Mouse (Mus musculus) left cerebral cortex, adult 8-10 months (tissue): ENCODE data around the gene Sept7. TPM values are rescaled to one million over a fixed set of nuclear protein-coding genes. Genes with fewer than 3 reads are reported as not detected.
A peak's percentile ranks its signal among the peaks of the same experiment; 100 is the strongest.
"Not testable (repeated sequence)": the region's sequence is repeated elsewhere in the genome, so short reads cannot be mapped to it uniquely, and the experiment has no call there.

Experiments
- DNase-seq, 2 experiments: peaks; one replicate each; pipeline ENCODE4 v3.0.0; 2022; ENCODE audit warnings: low spot score in 2 of 2
- total RNA-seq, 4 experiments: library from RNA; stranded (reverse); gene quantifications; 2 replicates each; pipeline ENCODE4 v1.2.4; 2022

Gene Sept7
- total RNA-seq, 4 experiments from 2014 or later: 367 to 384 (median 373) TPM

- no peak for DNase-seq
Measured at GRCm38 (mm10) chr9:25253478-25253824, 1.2 kb downstream of the Sept7 start.

GRCm38 (mm10) chr9:25260411-25260810, 8.2 kb downstream of the Sept7 start:
- no peak for DNase-seq

- DNase-seq: no peak
Measured at GRCm38 (mm10) chr9:25260979-25261378, 8.7 kb downstream of the Sept7 start.

DNA sequence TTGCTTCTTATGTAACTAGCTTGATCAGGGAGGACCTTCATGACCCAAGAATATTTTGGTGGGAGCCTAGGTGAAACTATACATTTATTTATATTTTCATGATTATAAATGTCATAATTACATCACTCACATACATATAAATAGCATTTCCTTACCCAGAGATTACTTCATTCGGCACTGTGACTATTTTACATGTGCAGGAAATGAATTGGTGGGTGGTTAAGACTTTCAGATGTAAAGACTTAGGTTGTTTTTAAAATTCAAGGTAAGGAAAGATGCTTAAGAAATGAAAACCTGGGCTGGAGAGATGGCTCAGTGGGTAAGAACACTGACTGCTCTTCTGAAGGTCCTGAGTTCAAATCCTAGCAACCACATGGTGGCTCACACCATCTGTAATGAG, 9.8 kb downstream of the Sept7 start:
- no peak for DNase-seq

DNA sequence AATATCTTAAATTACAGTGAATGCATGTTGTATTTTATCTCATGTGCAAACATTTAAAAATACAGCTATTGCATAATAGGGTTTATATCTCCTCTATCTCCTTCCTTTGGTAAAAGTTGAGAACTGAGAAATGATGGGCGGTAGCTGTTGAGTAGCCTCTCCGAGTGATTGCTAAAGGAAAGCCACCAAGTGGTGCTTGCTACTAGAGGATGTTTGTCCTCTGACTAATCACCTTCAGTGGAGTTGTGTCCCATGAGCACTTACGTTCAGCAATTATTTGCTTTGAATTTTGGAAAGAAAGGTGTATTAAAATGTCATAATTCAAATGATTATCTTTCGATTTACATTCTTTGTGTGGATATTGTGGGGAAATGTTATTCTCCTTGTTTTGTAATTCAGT, 13.6 kb downstream of the Sept7 start:
- DNase-seq: no peak

DNA sequence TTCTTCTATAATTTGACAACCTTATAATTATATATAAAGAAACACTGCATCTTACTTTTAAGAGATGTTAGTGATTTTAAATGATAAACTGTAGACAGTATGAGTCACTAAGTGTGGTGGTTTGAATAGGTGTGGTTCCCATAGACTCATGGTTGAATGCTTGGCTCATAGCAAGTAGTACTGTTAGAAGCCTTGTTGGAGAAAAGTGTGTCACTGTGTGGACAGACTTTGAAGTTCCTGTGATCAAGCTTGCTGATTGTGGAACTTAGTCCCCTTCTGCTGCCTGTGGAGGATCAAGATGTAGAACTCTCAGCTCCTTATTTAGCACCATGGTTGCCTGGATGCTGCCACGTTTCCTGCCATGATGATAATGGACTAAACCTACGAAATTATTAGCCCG, 14.9 kb downstream of the Sept7 start:
- no peak for DNase-seq

GRCm38 (mm10) chr9:25267574-25267973, 15.3 kb downstream of the Sept7 start:
- DNase-seq: no peak

DNA sequence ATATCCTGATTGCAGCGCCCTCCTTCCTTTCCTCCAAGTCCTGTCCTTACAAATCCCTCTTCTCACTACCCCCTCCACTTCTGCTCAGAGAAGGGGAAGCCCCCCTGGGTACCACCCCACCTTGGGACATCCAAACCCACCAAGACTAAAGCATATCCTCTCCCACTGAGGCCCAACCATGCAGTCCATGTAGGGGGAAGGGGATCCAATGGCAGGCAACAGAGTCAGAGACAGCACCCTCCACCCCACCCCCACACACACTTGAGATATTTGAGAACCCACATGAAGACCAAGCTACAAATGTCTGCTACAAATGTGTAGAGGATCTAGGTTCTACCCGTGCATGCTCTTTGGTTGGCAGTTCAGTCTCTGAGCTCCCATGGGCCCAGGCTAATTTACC, 19.7 kb downstream of the Sept7 start:
- no peak for DNase-seq

DNA sequence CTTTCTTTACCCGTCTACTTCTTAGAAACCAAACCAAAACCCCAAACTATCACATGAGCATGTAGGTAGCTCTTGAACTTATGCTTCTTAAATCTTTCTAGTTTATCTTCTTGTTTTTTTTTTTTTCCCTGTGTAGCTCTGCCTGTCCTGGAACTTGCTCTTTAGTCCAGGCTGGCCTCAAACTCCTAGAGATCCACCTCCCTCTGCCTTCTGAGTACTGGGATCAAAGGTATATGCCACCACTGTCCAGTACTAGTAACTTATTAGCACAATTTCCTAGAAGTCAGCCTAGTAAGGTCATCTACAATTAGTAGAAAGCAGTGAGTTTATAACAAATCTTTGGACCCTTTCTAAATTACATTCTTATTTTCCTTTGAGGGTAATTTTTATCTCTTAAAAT, 37.6 kb downstream of the Sept7 start:
- no peak for DNase-seq

DNA sequence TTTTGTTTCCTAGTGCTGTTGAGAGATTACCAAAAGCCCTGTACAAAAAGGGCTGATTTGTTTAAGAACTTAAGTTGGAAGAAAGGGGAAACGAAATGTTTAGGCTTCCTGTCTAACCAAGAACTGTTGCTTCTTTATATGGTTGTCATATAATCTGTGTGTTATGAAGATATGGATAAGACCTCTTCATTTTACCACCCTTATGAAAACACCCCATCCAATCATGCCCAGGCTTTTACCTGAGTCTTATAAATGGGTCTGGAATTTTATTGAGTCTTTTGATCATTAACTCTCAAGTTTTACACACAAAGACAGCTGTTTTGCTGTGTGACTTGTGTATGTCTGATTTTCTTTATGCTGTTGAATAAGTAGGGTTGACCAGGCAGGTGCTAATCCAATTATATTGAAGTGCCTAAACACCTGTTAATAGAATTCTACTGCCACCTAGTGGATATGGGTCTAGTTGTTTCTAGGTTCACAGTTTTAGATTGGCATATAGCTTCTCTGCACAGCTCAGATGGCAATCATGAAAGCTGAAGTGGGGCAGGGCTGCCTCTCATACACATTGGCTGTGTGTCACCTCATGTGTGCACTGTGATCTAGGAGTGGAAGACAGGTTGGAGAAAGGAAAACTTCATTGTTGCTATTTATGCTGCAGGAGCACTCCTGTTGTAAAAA, 57.4 kb downstream of the Sept7 start:
- no peak for DNase-seq

DNA sequence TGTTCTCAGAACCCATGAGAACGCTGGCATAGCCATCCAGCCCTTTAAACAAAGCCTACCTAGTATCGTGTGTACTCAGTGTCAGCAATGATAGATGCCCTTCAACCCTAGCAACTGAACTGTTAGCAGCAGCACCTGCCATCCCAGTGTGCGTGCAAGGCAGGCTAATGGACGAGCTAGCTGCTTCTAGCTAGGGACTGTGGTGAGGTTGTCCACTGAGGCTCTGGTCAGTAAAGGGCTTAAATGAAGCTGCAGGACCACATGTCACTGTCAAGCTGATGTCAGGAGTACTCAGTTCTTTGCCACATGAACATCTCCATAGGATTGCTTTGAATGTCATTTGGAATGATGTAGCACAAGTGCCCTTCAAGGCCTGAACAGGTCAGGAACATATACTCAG, 62.1 kb downstream of the Sept7 start:
- no peak for DNase-seq

DNA sequence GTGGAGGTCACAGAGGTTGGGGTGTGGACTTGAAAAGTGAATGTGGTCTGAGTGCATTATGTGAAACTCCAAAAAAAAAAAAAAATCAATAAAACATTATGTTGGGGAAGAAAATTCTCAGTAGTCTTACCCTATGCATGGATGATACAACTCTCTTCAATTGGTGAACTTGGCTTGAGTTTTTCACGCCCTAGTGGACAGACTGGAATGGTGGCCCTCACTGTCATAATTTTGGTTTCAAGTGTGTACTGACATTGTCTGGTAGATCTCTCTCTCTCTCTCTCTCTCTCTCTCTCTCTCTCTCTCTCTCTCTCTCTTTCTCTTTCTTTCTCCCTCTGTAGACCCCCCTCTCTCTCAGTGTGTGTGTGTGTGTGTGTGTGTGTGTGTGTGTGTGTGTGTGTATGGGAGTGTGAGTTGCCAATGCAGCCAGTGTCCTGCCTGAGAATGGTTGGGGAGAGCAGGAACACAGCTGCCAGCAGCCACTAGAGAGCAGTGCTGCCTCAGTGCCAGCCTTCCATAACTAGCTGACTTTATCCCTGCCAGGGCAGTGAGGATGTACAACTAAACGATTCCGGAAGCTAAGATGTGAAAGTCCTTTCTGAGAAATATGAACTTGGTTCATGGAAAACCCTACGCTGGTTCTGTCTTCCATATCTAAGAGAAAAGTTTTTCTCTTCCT, 65.7 kb downstream of the Sept7 start:
- peak in 1 of 2 experiments; percentile 34 for DNase-seq

GRCm38 (mm10) chr9:25319676-25320075, 67.4 kb downstream of the Sept7 start:
- not testable (repeated sequence) for DNase-seq

DNA sequence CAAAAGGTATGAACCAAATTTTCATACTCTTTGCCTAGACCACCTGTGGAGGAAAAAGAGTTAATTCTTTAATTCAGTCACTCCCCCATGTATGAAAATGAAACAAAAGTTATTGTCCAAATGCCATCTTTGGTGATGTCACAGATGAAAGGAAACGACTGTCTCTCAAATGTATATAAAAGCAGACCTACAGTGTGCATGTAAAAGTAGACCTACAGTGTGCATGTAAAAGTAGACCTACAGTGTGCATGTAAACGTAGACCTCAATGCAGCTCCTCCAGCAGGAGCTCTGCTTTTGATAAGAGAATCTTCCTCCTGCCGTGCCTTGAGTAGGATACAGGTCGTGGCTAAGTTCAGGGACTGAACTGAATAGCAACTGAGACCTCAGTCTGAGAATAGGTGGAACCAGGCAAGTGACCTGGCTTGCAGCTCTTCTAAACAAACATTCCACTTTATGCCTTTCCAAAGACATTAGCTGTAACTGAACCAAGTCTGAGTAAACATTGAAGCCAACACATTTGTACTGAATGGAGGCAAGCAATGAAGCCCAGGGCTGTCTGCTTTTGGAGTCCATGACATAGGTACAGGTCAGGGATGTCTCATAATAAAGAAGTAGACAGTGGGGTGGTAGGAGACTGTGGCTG, 75.6 kb downstream of the Sept7 start:
- DNase-seq: no peak

DNA sequence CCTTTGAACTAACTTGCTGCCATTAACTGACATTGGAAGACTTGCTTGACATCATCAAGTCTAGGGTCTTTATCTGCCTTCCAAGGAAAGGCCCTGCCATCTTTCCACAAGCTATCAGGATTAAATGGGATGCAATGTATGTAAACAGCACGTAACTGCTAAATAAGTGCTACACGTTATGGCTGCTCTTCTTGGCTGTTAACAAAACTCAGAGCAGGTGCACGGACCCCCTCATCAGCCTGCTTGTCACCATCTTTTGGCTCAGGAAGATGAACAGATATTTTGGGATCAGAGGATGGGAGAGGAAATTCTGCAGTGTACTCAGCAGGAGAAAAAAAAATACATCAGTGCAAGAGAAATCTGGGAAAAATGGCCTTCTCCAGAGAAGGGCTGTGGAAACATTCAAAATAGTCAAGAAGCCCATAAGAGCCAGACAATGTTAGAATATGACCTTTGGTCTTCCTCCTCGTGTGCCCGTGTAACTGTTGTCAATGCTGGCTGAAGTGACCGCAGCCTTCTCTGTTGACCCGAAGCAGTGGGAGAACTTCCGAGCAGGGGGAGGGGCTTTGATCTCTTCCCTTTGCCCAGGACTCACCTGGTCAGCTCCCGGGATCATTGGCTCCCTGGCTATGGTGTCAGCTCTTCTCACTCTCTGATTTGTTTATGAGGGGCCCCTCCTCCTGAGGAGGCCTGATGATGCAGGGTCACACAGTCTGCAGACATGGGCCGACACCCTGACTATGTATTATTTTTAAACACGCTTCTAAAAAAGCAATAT, 76.9 kb downstream of the Sept7 start:
- no peak for DNase-seq

DNA sequence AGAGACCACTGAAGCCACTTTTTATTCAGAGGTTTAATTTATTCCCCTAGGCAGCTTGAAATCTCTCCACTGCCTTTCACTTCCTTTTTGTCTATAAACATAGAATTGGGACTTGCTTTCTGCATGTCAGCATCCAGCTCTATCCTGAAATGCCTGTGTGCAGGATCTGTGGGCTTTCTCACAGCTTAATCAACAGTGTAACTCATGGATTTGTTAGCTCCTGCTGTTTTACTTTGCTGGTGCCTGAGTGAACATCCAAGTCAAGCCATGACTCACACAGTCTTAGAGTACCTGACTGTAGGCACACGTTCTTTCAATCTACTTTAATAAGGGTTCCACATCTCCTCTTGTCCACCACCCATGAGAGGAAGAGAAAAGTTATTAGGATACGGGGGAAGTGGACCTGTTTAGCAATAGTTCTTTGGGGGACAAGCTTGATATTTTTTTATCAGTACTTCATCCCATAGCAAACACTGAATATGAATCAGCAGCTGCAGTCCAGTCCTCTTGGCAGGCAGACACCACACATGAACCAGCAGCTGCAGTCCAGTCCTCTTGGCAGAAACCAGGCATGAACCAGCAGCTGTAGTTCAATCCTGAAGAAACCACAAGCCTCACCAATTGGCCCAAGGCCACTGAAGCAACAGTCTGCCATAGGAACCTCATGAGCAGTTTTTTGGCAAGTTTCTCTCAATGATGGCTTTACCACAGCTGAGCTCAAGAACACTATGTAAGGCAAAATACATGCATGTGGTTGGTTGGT, 85.4 kb downstream of the Sept7 start:
- DNase-seq: no peak

DNA sequence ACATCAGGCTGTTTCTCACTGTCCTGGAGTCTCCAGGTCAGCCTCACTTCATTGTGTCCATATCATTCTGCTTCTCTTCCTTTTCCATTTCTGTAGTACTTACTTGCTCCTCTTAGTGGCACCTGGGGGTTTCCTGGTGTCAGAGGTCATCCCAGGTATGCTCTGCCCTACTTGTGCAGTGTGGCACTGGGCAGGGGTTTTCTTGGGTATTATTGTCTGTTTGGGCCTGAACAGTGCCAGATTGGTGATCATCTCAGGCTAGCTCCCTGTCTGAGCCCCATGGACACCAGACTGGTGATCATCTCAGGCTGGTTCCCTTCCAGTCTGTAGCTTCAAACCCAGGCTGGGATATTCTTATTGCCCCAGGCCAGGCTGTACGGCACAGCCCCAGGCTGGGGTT, 88.2 kb downstream of the Sept7 start:
- no peak for DNase-seq

DNA sequence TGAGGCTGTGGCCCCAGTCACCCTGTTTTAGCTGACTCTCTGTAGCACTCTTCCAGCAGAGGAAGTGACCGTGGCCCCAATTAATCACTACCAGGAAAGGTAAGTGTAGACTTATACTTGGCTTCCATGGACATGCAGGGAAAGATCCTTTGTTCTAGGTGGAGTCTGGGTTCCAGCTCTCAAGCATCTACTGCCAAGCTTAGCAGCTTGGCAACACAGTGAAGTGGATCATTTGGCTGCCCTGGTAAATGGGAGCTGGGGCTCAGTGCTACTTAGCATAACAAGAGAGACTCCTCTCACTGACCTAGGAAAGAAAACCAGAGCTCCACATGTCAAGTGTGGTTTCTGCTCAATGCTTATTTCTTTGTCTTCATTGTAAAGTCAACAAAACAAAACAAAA, 101.5 kb downstream of the Sept7 start:
- DNase-seq: no peak

GRCm38 (mm10) chr9:25355806-25356205, 103.6 kb downstream of the Sept7 start:
- DNase-seq: peak in 1 of 2 experiments; percentile 66

DNA sequence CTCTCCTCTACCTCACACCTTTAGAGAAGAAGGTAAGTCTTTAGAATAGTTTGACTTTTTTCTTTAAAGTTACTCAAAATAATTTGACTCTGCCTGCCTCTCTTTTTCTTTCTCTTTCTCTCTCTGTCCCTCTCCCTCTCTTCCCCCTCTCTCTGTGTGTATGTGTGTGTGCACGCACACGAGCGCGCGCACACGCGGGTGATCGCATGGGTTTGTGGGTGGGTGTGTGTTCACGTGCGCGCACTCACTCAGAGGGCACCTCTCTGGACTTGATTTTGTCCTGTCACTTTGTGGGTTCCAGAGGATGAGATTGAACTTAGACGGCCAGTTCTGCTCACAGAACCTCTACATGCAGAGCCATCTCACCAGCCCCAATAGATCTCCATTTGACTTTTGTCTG, 105.3 kb downstream of the Sept7 start:
- no peak for DNase-seq

DNA sequence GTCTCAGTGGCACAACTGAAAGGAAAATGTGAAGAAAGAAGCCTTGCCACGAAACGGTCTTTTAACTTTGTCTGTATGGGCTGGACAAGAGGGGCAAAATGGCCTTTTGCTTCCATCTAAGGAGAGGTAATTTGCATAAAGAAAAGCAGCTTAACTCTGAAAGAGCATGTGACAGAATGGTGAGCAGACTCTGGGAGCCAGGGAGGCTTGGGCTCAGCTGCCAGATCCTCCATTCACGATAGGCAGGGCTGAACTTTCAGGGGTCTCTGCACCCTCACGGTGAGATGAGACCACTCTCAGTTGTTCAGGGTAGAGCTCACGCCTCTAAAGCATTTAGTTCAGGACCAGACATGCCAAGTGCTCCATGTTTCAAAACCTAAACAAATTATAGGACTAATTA, 105.8 kb downstream of the Sept7 start:
- no peak for DNase-seq
